Mouse (Mus musculus): Measurements from ENCODE around the gene Inha. TPM values are rescaled to one million over a fixed set of nuclear protein-coding genes. Genes with fewer than 3 reads are reported as not detected.

The Inha gene
- total RNA-seq, 2 experiments from 2014 or later: 1.1 to 1.7 TPM

GRCm38 (mm10) chr1:75517984-75518383, 11.1 kb downstream of the Inha start:
- no peak for DNase-seq (ENCODE audit: low spot score)

GRCm38 (mm10) chr1:75518427-75518826, 11.6 kb downstream of the Inha start:
- DNase-seq (ENCODE audit: low spot score): no peak

- no peak for DNase-seq (ENCODE audit: low spot score)
Observed at GRCm38 (mm10) chr1:75519576-75519975, 12.7 kb downstream of the Inha start.

- peak; percentile 94 for DNase-seq (ENCODE audit: low spot score)
Observed at GRCm38 (mm10) chr1:75521321-75522031, 14.6 kb downstream of the Inha start, which contains the start of gene Stk11ip. Gene Stk11ip (plus strand): TSS chr1:75521529.

GRCm38 (mm10) chr1:75524679-75525078, 17.8 kb downstream of the Inha start:
- no peak for DNase-seq (ENCODE audit: low spot score)

- no peak for DNase-seq (ENCODE audit: low spot score)
Observed at GRCm38 (mm10) chr1:75530546-75530945, 23.7 kb downstream of the Inha start.

- no peak for DNase-seq (ENCODE audit: low spot score)
Observed at GRCm38 (mm10) chr1:75532280-75533172, 25.6 kb downstream of the Inha start.

- no peak for DNase-seq (ENCODE audit: low spot score)
Observed at GRCm38 (mm10) chr1:75533325-75534252, 26.7 kb downstream of the Inha start.

- DNase-seq (ENCODE audit: low spot score): no peak
Observed at GRCm38 (mm10) chr1:75537587-75537986, 30.7 kb downstream of the Inha start.

- no peak for DNase-seq (ENCODE audit: low spot score)
Observed at GRCm38 (mm10) chr1:75538597-75539190, 31.8 kb downstream of the Inha start.

GRCm38 (mm10) chr1:75541496-75541895, 34.6 kb downstream of the Inha start:
- DNase-seq (ENCODE audit: low spot score): no peak

- no peak for DNase-seq (ENCODE audit: low spot score)
Observed at GRCm38 (mm10) chr1:75544351-75544750, 37.5 kb downstream of the Inha start.

- DNase-seq (ENCODE audit: low spot score): peak; percentile 40
Observed at GRCm38 (mm10) chr1:75545965-75546956, 39.4 kb downstream of the Inha start, which contains the start of gene Slc4a3. Gene Slc4a3 (plus strand): TSS chr1:75546266.

GRCm38 (mm10) chr1:75547351-75547750, 40.5 kb downstream of the Inha start:
- no peak for DNase-seq (ENCODE audit: low spot score)

- no peak for DNase-seq (ENCODE audit: low spot score)
Observed at GRCm38 (mm10) chr1:75548083-75548482, 41.2 kb downstream of the Inha start.

GRCm38 (mm10) chr1:75548871-75549270, 42.0 kb downstream of the Inha start:
- DNase-seq (ENCODE audit: low spot score): no peak

- no peak for DNase-seq (ENCODE audit: low spot score)
Observed at GRCm38 (mm10) chr1:75549289-75550279, 42.7 kb downstream of the Inha start.

- no peak for DNase-seq (ENCODE audit: low spot score)
Observed at GRCm38 (mm10) chr1:75550586-75550985, 43.7 kb downstream of the Inha start.

Measured in gastrocnemius, adult 18-20 months (tissue).